Mouse (Mus musculus): ENCODE data around the gene Thsd4.

Thsd4 gene

DNA sequence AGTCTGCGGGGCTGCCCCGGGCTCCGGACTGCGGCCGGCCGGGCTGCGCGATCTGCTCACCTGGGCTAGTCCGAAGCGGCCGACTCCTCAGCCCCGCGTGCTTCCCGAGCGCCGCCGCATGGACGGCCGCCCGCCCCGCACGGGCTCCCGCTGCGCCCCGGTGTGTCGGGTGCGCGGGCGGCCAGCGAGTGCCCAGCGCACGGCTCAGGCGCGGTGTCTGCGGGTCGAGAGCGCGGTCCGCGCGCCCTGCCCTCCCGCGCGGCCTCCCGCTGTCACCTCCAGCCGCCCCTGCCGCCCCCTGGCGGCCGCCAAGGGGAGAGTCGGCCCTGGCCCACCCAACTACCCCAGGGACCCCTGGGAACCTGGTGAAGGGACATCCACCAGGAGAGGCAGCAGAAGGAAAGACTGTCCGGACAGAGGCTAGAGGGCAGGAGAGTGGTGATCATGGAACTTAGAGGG, at the start of gene Thsd4:
Thsd4 (minus strand) TSS at position 241 of the 459 bp plus-strand sequence.
- DNase-seq (ENCODE audit: low read depth, low spot score), result peak; percentile 77

DNA sequence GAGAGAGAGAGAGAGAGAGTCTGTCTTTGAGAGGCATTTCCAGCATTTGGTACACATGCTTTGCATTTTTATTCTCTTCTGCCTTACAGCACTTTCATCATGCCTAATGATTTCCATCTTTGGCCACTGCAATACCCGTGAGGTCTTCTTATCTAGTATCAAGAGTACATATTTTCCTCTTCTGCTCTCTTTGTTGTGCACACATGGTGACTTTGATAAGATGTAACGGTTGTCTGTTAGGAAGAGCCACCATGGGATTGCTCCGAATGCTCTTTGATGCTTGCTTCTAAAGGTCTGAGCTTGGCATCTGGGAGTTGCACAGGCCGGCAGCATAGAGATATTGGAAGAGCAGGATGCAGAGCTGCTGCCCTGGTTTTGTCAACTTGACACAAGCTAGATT, 49.2 kb upstream of the Thsd4 start:
- DNase-seq (ENCODE audit: low read depth, low spot score), result no peak

DNA sequence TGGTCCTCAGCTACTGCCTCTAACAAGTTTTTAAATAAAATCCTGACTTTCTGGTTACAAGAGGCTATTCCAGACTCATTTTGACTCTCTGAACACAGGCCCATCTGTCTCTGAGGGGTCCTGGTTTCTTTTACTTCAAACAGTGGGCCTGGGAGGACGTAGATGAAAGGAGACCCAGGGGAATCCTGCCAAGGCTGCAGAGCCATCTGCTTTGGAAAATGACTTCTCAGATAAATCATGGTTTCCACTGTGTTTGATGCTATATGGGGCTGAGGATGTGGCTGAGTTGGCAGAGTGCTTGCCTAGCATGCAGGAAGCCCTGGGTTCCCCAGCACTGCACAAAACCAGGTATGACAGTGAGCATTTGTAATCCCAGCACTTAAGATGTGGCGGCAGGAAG, 47.5 kb upstream of the Thsd4 start:
- DNase-seq (ENCODE audit: low read depth, low spot score), result peak; percentile 33

DNA sequence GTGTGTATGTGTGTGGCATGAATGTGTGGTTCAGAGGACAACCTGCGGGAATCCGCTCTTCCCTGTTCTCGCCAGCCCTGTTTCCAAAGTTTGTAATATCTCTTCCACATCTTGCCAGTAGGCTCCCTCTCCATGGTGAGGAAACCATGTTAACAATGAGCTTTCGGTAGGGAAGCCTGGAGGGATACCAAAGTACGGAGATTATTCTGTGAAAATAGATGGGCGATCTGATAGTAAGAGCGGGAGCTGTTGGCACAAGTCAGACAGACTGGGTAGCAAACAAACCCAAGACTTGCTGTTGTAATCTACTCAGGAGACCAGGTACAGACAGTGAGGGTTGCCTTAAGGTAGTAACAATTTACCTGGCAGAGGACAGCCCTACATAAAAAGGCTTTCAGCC, 42.0 kb upstream of the Thsd4 start:
- DNase-seq (ENCODE audit: low read depth, low spot score), result no peak

DNA sequence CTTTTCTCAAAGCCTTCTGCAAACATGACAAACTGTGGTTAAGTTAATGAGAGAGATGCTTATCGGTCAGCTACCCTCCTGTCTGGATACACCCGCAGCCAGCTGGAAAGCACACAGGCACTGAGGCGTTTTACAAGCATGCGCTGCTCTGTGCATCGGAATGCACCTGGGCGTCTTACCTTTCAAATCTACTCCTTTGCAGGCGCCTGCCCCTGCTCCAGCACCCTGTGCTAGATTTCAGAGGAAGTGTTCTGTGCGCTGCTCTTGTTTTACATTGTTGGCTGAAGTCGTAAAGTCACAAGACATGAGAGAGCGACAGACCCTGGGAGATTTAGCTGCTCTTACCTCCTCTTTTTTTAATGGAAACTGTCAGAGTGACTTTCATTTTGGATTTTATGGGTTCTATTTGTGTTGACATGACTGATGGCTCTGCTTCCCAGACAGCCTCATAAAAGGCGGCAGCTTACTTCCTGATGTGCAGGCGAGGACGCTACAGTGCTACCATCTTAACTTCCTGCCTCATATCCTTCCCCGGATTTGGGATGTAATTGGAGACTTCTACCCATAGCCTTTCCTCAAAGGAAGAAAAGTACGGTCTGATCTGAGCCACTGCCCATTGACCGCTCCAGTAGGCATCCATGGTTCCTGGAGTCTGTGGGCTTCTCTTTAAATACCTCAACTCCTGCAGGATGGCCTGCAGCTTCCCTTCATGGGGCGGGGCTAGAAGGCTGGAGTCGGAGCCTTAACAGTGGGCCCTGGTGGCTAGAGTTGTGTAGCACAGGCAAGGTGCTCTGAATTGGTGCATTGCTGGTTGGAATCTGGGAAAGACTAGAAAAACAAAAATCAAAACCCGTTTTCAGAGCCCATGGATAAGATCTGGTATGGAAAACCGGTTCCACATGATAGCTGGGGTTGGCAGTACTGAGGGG, 40.9 kb upstream of the Thsd4 start:
- DNase-seq (ENCODE audit: low read depth, low spot score), result peak; percentile 71

DNA sequence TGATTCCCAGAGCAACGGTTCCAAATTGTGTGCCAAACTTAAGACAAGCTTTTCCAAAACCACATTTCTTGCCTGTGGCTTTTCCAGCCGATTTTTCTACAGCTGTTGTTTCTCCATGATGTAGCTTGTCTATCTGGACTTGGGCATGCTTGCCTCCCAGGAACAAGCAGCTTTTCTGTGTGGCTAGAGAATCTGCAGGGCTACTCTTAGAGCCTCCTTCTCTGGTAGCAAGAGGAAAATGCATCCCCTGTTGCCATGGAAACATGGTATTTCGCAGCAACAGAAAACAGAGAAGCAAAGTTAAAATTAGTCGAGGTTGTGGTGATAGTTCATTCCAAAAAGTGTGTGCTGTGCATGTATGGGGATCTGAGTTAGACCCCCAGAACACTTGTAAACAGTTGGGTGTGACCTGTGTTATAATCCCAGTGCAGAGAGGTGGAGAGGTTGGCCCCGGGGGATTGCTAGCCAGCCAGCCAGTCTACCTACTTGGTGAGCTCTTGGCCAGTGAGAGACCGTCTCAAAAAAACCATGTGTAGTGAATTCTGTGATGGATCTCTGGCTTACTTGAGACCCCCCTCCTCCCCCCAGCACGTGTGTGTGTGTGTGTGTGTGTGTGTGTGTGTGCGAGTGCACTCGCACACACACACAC, 39.9 kb upstream of the Thsd4 start:
- DNase-seq (ENCODE audit: low read depth, low spot score), result peak; percentile 46

DNA sequence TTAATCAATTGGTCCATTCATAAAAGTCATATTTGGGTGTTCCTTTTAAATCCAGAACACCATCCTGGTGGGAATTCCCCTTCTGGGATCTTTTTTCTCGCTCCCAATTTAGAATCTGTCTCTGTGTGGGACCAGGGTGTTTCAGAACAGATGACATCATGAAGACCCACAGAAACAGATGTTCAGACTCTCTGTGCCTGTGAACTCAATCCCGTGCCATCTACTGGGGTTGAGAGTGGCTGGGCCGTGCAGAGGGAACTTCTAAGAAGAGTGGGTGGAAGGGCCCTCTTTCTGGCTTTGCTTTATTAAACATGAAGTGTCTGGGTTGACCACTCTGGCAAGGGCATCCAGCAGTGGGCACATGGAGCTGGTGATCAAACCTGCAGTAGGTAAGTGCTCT, 36.7 kb upstream of the Thsd4 start:
- no peak for DNase-seq (ENCODE audit: low read depth, low spot score)

DNA sequence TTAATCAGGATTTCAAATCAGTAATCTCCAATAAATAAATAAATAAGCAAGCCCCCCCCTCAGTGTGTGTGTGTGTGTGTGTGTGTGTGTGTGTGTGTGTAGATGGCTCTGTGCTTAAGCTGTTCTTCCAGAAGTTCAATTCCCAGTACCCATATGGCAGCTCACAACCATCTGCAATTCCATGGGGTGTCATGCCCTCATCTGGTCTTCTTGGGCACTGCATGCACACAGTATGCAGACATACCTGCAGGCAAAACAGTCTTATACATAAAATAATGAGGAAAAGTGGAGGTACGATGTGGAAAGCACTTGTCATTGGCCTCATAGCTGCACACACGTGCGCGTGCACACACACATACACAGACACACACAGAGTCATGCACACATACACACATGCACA, 29.4 kb upstream of the Thsd4 start:
- DNase-seq (ENCODE audit: low read depth, low spot score), result no peak

DNA sequence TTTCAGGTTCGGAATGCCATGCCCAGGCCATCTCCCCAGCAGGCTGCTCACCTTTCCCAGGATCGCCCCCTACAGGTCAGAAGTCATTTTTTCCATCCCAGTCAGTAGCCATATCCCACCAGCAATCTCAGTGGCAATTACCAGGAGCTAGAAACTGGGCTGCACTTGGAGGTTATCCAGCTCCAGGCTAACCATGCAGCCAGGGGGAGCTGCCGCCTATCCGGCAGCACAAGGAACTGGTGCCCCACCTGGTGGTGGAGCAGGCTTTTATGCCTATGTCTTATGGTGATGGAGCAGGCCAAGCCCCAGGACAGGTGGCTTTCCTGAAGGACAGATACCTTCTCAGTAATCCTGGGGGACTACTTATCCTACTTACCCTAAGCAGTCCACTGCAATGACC, 26.3 kb upstream of the Thsd4 start:
- DNase-seq (ENCODE audit: low read depth, low spot score), result peak; percentile 51

DNA sequence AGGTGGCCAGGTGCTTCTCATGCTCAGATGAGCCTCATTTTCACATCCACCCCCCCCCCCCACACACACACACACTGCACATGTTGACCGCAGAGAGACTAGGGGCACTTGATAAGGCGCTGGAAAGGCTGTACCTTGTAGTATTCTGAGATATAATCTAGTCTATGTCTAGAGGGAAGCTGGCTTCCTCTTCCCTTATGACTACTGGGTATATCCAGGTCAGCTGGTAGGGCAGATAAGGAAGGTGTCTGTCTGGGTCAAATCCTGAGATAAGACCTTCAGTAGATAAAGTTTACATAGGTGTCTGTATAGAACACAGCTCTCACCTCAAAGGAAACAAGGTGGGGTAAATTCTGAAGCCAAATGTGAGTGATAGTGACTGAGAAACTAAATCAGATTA, 24.3 kb upstream of the Thsd4 start:
- DNase-seq (ENCODE audit: low read depth, low spot score), result no peak

DNA sequence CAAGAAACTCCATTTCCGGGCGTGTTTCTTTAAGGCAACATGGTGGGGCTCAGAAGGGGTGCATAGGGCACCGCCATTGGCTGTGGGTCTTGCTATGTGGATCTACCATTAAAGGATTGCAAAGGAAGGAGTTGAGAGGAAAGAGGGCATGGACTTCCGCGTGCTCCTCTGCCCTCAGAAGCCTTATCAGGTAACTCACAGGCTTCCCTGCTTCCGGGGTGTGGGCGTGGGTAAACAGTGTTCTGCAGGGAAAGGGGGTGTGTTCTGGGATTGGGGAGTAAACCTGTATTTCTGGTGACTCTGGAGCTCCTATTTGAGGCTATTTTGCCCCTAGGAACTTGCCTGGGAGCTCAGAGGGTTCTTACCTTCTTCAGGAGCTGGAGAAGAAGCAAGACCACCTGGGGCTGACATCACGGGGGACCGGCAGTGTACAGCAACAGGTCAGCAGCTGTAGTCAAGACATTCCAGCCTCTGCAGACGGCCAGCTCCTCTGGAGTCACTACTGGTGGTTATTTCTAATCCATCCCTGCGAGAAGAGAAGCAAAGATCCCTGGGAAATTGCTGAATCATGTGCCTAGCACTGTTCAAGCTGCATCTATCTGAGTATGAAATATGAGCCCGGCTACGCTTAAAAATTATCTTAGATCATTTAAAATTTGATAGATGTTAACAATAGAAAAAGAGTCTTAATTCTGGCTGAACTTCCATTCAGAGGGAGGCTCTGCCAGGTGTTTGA, 23.7 kb upstream of the Thsd4 start:
- DNase-seq (ENCODE audit: low read depth, low spot score), result no peak

DNA sequence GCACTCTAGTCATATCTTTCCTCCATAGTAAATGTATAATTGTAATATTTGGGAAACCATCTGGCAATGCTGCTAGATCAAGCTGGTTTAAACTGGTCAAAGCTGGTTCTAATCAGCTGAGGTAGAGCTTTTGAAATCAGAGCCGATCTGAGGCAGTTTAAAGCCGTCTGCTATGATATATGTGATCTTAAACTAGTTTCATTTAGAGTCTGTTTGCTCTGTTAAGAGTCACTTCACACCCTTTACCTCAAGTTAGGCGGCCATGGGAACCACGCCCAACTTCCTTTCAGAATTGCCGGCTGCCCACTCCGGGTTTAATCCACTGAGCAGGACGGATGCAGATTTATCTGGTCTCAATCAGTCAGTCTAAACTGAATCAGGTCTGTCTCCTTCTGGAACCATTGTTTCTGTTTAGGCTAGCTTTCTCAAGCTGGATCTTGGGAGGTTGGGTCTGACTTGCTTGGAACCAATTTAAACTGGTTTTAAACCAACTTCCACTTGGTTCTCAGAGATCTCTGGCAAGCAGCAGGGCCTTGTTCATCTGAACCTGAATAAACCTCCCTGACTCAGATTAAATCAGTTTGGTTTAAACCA, 21.7 kb upstream of the Thsd4 start:
- no peak for DNase-seq (ENCODE audit: low read depth, low spot score)

DNA sequence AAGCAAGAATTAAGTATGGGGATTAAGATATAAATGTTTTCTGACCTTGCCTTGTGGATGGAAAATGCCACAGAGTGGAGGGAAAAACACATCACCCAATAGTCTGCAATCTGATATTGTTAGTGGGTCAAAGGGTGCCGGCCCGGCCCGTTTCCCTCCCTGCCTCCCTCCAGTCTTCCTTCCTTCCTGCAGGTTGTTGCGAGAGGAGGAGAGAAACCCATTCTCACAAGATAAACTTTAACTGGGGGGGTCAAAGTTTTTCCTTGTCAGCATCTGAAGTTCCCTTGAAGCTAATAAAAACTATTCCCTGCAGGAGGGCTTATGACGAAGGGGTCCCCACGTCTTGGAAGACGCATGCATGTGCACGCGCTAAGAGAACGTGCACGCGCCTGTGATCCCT, 8.5 kb upstream of the Thsd4 start:
- no peak for DNase-seq (ENCODE audit: low read depth, low spot score)

DNA sequence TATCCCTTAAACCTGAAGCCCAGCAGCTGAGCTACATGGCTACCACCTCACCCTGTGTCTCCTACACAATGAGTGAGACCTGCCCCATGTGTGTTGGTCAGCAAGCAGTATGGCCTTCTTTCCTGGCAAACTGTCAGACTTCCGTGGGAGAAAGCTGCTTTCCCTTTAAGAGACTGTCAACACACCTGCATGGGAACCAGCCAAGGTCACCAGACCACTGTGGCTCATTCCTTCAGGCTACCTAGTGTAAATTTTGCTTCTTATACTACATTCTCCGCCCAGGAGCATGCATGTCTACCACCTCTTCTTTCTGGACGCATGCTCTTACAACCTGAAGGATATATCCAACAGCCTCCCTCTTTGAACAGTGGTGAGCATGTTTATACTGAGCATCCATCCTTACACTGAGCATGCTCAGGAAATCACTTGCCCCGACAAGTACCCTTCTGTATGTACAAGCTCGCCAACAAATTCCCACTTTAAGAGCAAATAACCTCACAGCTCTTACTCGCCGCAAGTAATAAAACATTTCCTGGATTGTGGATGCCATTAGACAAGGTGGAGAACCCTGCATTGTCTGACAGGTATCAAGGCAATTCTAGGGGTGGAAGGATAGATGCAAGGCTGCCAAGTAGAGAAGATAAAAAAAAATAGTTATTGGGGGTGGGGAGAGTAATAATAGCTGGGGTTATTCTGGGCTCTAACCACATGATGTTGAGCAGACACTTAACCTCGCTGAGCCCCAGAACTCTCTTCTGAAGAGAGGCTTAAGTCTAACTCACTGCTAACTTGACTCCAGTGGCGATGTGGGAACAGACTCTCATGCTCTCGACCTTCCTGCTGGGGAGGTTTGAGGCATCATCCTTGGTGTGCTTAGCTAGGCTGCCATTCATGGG, 7.8 kb upstream of the Thsd4 start:
- no peak for DNase-seq (ENCODE audit: low read depth, low spot score)

DNA sequence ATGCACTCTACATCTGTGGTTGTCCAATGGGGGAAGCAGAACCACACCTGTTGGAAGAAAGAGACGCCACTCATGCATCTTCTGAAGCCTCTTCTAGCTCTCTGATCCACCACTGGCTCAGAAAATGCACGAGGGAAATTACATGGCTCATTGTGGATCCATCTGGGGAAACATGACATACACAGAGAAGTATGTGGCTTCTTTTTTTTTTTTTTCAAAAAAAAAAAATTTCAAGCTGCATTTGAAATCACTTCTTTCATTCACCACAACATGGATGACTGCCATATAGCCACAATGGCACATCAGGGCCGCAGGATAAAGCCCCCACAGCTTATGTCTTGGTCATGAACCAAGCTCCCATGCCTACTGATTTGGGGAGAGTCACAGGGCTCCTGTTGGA, 6.4 kb upstream of the Thsd4 start:
- no peak for DNase-seq (ENCODE audit: low read depth, low spot score)

DNA sequence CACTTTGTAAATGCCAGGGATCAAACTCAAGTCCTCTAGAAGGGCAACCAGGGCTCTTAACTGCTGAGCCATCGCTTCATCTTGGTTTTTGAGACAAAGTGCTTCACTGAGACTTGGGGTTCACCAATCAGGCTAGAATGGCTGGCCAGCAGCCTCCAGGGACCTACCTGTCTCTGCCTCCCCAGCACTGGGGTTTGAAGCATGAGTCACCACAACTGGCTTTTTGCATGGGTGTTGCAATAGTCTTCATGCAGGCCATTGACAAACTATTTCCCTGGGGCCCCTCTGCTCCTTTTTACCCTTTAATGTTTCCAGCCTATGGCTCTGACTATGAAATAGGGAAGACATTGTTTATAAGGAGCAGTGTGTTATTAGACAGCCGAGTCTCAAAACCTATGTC, 6.0 kb upstream of the Thsd4 start:
- DNase-seq (ENCODE audit: low read depth, low spot score), result no peak

DNA sequence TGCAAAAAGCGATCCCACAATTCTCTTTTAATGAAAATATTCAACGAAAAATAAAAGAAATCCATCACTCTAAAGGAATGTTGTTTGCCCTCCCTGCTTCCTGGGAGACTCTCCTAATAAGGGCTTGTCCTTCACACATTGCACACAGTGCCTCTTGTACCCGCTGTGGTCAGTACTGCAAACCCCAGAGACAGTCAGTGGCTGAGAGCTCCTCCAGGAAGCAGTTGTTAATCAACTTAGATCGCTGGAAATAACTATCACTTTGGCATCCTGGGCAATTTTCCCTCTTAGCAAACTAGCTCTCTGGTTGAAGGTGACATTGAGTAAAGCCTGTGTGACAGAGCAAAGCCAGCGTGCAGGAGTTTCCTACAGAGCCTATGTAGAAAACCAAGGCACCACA, 5.2 kb upstream of the Thsd4 start:
- DNase-seq (ENCODE audit: low read depth, low spot score), result no peak

DNA sequence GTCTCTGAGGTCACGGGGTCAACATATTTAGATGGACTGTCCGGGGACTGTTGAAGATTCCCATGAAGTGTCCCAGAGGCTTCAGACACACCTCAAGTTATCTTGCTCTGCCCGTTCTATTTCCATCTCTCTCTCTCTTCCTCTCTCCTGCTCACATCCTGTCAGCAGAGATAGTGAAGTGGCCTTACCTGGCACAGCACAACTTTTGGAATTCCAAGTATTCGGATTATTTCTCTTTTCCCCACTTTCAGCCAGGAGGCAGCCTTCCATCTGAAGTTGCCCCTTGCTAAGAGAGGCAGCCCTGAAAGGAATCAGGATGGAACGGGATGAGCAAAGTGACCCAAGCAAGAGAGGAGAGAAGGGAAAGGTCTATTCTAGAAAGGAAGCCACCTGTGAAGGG, 4.3 kb upstream of the Thsd4 start:
- no peak for DNase-seq (ENCODE audit: low read depth, low spot score)

DNA sequence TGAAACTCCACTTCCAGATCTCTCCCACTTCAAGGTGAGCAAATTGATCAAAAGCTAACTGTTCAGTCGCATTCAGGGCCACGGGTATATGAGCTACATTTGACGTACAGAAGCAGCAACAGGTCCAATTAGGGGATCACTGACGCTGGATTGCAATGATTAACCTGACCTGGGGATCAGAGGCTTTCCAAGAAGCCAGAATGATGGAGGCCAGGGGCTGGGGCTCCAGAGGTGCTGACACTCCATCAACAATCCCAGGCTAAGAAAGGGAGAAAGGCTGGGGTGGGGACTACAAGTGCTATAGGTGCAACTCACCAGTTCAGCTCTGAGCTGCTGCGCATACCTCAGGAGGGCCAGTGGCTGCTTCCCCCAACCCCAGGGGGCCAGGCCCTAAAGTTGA, 703 bp downstream of the Thsd4 start:
- DNase-seq (ENCODE audit: low read depth, low spot score), result no peak

DNA sequence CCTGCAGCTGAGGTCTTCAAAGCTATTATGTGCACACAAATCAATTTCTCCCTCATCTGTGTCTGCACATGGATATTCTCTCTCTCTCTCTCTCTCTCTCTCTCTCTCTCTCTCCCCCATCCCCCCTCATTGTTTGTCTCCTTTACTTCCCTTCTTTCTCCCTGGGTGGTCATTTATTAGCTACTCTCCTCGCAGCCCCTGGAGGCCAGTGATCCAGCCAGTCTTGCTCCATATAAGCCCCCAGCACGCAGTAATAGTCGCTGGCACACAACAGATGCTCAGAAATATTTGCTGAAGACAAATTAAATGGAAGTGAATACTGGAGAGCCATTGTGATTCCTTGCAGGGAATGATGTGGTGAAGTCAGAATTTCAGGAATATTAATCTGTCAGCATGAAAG, 2.2 kb downstream of the Thsd4 start:
- DNase-seq (ENCODE audit: low read depth, low spot score), result no peak

DNA sequence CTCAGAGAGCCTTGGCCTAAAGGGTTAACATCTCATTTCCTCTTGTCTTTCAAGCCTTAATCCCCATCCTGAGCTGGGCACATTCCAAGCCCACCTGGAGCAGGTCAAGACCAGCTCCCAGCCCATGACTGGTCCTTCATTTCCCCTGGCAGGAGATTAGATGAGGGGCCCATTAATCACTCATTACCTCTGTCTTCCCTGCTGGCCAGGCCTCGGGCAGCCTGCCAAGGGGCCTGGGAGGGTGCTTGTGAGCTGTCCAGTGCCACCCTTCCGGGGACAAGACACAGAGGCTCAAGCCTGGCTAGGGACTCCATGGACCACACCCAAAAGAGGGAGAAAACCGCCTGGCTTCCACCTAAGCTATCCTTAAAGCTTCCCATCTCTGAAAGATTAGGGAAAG, 3.6 kb downstream of the Thsd4 start:
- DNase-seq (ENCODE audit: low read depth, low spot score), result no peak

All from mesoderm, embryonic 11.5 days (tissue).